ENCODE assay signal across 11 mouse cellular contexts in the genomic region with DNA sequence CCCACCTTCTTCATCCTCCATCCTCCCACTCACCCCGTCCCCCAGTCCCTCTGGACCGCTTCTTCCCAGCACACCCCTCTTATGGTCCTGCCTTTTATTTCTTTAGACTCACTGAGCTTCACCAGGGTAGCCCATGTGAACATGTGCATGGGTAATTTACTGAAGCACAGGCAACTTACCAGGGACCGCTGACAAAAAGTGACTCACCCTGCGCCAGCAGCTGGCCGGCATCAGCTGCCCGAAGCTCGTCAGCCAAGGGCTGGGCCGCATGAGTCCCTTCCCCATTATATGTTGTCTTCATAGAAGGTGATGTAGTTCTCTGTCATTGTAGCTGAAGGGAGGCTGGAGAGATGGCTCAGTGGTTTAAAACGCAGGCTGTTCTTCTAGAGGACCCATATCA.
"Had no signal": no experiment of that assay in that cellular context is flagged by ENCODE, and none has a peak within 500 bp of the region (broad histone marks: within the 10 kb centered on the region; RNA-seq: fewer than 3 reads in every experiment).

No protein-coding gene starts in this region.

- DNase-seq: kidney, adult 8-10 months; kidney, postnatal 25 days; layer of hippocampus, adult 9-11 months; lung, adult 2 months; lung, postnatal 36 days; retina, postnatal 1 day; right cerebral cortex, postnatal 4 days; thymus, postnatal 4 days had no signal

- H3K27ac ChIP-seq: limb, embryonic 10.5 days; midbrain, embryonic 13.5 days; neural tube, embryonic 15.5 days had no signal

- H3K4me3 ChIP-seq: limb, embryonic 10.5 days; midbrain, embryonic 13.5 days; neural tube, embryonic 15.5 days had no signal

- H3K36me3 ChIP-seq: midbrain, embryonic 13.5 days; neural tube, embryonic 15.5 days had no signal

- H3K27me3 ChIP-seq: midbrain, embryonic 13.5 days; neural tube, embryonic 15.5 days had no signal
